Mouse (Mus musculus): Measurements from ENCODE around the gene Ifi209.
"Not testable (repeated sequence)": the region's sequence is repeated elsewhere in the genome, so short reads cannot be mapped to it uniquely, and the experiment has no call there.

DNA sequence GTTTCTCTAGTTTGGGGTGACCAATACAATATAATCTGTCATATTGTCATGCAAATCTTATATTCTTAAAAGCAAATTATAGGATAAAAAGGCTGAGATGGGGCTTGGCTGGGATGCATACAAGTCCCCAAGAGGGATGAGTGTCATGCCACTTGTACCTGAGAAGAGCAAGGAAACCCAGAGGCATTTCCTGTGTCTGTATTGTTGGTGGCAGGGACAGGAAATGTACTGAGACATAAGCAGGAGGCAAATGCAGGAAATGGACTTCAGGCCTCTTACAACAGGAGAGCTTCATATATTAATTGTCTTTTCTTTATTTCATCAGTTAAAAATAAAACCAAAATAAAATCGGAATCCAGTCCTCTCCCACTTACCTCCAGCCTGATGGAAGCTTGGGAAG, 47.9 kb downstream of the Ifi209 start:
- TF ChIP-seq GATA1 (IDR thresholded peaks at IDR 0.05; ENCODE audit: borderline replicate concordance, low read length); FLI1 (IDR thresholded peaks at IDR 0.05; ENCODE audit: low read length): not testable (repeated sequence)
